Mouse (Mus musculus) fibroblast of lung, adult 2 months (primary cell): ENCODE results near the gene Acad8.

Source experiments
- DNase-seq: peaks from one replicate; pipeline ENCODE4 v3.0.0-alpha.2; 2011; ENCODE audit warnings: low read depth

Gene Acad8

GRCm38 (mm10) chr9:26985090-26985613, 14.2 kb downstream of the Acad8 start:
- DNase-seq, result no peak

DNA sequence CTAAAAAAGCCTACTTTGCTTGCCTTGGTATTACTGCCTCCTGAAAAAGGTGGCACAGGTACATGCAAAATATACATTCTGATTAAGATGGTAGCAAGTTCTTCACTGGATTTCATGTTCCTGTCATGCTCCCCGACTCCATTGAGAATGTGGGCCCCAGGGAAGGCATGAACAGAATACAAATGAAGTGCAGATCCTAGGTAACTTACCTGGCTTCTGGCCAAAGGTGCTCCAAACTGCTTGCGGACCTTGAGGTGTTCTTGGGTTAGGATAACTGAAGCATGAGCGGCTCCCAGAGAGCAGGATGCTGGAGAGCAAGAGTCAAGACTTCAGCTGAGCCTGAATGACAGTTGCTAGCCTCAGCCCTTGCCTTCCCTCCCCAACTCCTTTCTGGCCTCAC, 20.6 kb downstream of the Acad8 start:
- no peak for DNase-seq

DNA sequence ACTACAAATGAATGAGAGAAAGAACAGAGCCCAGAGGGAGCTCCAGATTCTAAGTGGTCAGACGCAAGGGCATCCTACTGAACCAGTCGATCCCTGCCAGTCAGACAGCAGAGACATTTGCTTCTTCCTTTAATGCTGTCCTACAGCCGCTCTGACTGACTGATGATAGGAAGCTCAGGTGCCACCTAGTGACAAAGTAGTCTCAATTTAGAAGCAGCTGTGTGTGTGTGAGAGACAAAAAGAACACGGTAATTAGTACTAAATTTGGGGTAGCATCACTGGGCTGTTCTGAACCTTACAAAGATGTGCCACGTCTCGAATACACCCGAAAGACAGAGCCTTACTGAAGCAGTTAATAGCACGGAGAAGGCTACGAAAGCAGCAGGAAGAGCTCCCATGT, 21.6 kb downstream of the Acad8 start:
- DNase-seq, result no peak

- DNase-seq, result no peak
Observed at GRCm38 (mm10) chr9:26947790-26948189, 51.6 kb downstream of the Acad8 start.

- no peak for DNase-seq
Observed at GRCm38 (mm10) chr9:26924146-26924545, 75.2 kb downstream of the Acad8 start.
